In the genomic region with DNA sequence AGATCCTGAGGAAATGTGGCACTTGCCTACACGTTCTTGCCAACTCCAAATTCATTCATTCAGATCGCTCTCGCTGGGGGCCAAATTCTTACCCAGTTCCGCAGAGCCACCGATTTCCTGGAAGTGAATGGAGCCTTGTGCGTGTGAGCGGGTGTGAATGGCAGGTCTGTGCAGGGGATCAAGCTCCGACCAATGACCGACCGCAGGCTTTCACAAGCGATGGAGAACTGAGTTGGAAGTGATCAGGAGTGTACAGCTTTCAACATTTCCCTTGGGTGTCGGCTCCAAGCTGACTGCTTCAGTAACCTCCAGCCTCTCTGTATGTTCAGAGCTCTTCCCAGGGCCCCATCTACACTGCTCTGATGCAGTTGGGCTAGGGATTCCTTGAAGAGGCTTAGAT, we compare ENCODE assay signal across 24 mouse cellular contexts.
"Had no signal": no experiment of that assay in that cellular context is flagged by ENCODE, and none has a peak within 500 bp of the region (broad histone marks: within the 10 kb centered on the region; RNA-seq: fewer than 3 reads in every experiment).

No protein-coding gene starts in this region.

- H3K36me3 ChIP-seq: heart, embryonic 10.5 days; heart, embryonic 12.5 days; hindbrain, embryonic 13.5 days; hindbrain, embryonic 15.5 days; kidney, embryonic 15.5 days; liver, embryonic 13.5 days; liver, embryonic 15.5 days had no signal

- H3K4me1 ChIP-seq: kidney, embryonic 15.5 days; liver, embryonic 13.5 days; liver, embryonic 15.5 days had no signal

- H3K9me3 ChIP-seq: heart, embryonic 10.5 days; heart, embryonic 12.5 days; hindbrain, embryonic 13.5 days; hindbrain, embryonic 15.5 days; kidney, embryonic 15.5 days; liver, embryonic 13.5 days; liver, embryonic 15.5 days had no signal

- H3K27ac ChIP-seq: heart, embryonic 10.5 days; hindbrain, embryonic 13.5 days; hindbrain, embryonic 15.5 days; hindbrain, postnatal 0 days; kidney, embryonic 15.5 days; kidney, postnatal 0 days; left cerebral cortex, adult 2 months; liver, embryonic 13.5 days; liver, embryonic 15.5 days had no signal

- H3K27me3 ChIP-seq: heart, embryonic 12.5 days; hindbrain, embryonic 13.5 days; hindbrain, embryonic 15.5 days; kidney, embryonic 15.5 days; liver, embryonic 13.5 days; liver, embryonic 15.5 days had no signal

- H3K9ac ChIP-seq: heart, embryonic 12.5 days; hindbrain, embryonic 13.5 days; hindbrain, embryonic 15.5 days; kidney, embryonic 15.5 days; liver, embryonic 13.5 days; liver, embryonic 15.5 days; liver, postnatal 0 days had no signal

- DNase-seq: gastrocnemius, postnatal 14 days; gastrocnemius, postnatal 36 days; heart, adult 18-20 months; heart, postnatal 10 days; kidney, adult 11 months; kidney, adult 2 months; kidney, adult 9 months; kidney, postnatal 14 days; kidney, postnatal 36 days; layer of hippocampus, adult 9-11 months; liver; liver, embryonic 13.5 days; liver, postnatal 0 days had no signal

- H3K4me3 ChIP-seq: heart, embryonic 10.5 days; heart, embryonic 12.5 days; hindbrain, embryonic 13.5 days; hindbrain, embryonic 15.5 days; kidney, embryonic 15.5 days; left cerebral cortex, adult 2 months; liver, embryonic 13.5 days; liver, embryonic 15.5 days had no signal

- H3K4me2 ChIP-seq: heart, embryonic 12.5 days; hindbrain, embryonic 13.5 days; hindbrain, embryonic 15.5 days; kidney, embryonic 15.5 days; liver, embryonic 11.5 days; liver, embryonic 13.5 days; liver, embryonic 15.5 days had no signal

- ATAC-seq: hindbrain, postnatal 0 days; intestine, embryonic 16.5 days; liver, postnatal 0 days had no signal
